9 mouse cellular contexts compared by ENCODE assay signal in the genomic region with DNA sequence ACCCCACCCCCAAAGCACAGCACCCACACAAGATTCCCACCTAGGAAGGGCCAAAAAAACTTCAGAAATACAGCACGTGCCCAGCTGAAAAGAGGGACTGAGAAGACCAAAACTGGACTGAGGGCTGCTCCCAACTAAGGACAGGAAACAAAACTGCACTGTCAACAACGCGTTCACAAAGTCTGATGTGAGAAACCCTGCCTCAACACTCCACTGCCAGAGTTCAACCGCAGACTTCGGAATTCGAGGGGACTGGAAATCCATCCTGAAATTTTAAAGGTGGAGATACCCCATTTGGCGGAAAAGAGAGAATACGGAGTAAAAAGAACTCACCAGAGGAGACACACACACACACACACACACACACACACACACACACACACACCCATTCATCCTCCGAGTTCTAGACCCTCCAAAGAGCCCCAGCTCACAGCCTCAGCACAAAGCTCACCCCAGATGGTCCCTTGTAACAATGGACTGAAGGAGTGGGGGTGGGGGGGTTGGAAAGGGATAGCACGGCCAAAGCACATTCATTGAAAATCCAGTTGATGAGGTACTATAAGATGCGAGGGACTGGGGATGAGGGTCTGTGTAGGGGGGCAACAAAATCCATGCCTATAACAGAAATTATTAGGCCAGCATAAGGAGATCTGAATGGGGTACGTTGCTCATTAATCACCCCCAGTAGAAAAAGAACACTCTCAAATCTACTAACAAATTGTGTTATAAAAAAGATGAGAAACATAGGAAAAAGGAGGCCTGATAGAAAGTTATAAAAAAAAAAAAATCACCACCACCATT. TPM values are rescaled to one million over a fixed set of nuclear protein-coding genes. Genes with fewer than 3 reads are reported as not detected.
DNase-seq lines count a peak whose midpoint lies in the region; ATAC-seq and TF ChIP-seq lines count a peak whose summit lies in the region.
"Had no signal": no experiment of that assay in that cellular context is flagged by ENCODE, and none has a peak within 500 bp of the region (broad histone marks: within the 10 kb centered on the region; RNA-seq: fewer than 3 reads in every experiment).

No protein-coding gene starts in this region.

- intact Hi-C loops in heart, postnatal 36 days (cut with DNase I) = no loop called here
- intact Hi-C loops in left cerebral cortex, postnatal 4 days (cut with DNase I) = no loop called here

- 0 out of 2 replicates have a peak overlapping the region, but pooled peaks have one; percentile 5 for H3K27ac ChIP-seq in heart, embryonic 15.5 days
- peak overlapping the region; percentile 95 for H3K27ac ChIP-seq in embryonic facial prominence, embryonic 14.5 days (replicated peaks; ENCODE audit: low read depth, low read length)
- H3K27ac ChIP-seq in intestine, postnatal 0 days (ENCODE audit: low read depth, low read length) = no peak overlapping the region
- H3K27ac ChIP-seq in neural tube, embryonic 12.5 days = no peak overlapping the region
- no peak overlapping the region for H3K27ac ChIP-seq in thymus, adult 2 months (ENCODE audit: control insufficient read depth, insufficient read depth, low read length)

- peaks cover 40% of the 10 kb centered on the region for H3K4me1 ChIP-seq in heart, embryonic 15.5 days (replicated peaks)
- H3K4me1 ChIP-seq in embryonic facial prominence, embryonic 14.5 days (ENCODE audit: control insufficient read depth, insufficient read depth, low read length) = peaks cover 32% of the 10 kb centered on the region
- peaks cover 8% of the 10 kb centered on the region; the same call in 1 of the 2 replicates for H3K4me1 ChIP-seq in intestine, postnatal 0 days (replicated peaks; ENCODE audit: control insufficient read depth, insufficient read depth, low read length)
- H3K4me1 ChIP-seq in neural tube, embryonic 12.5 days = peaks cover 25% of the 10 kb centered on the region
- H3K4me1 ChIP-seq in thymus, adult 2 months (replicated peaks; ENCODE audit: control insufficient read depth, insufficient read depth, low read length) = peaks cover 16% of the 10 kb centered on the region; the same call in 1 of the 2 replicates

- no peak for TF ChIP-seq POLR2A in thymus, adult 2 months (IDR thresholded peaks at IDR 0.05; ENCODE audit: control insufficient read depth, extremely low read depth, insufficient read depth, low read length, poor library complexity)

- peak overlapping the region; percentile 86 for H3K4me3 ChIP-seq in heart, embryonic 15.5 days
- peak overlapping the region; percentile 88 for H3K4me3 ChIP-seq in embryonic facial prominence, embryonic 14.5 days (ENCODE audit: low read depth, low read length)
- peak overlapping the region; percentile 7; the same call in 1 of the 2 replicates for H3K4me3 ChIP-seq in intestine, postnatal 0 days (ENCODE audit: low read depth, low read length)
- peak overlapping the region; percentile 96 for H3K4me3 ChIP-seq in neural tube, embryonic 12.5 days
- no peak overlapping the region for H3K4me3 ChIP-seq in thymus, adult 2 months (ENCODE audit: control insufficient read depth, insufficient read depth, low read length)

- no peaks in the 10 kb centered on the region for H3K9me3 ChIP-seq in heart, embryonic 15.5 days (replicated peaks)
- no peaks in the 10 kb centered on the region for H3K9me3 ChIP-seq in embryonic facial prominence, embryonic 14.5 days (ENCODE audit: control insufficient read depth, low read length)
- H3K9me3 ChIP-seq in intestine, postnatal 0 days (ENCODE audit: control insufficient read depth) = no peaks in the 10 kb centered on the region
- no peaks in the 10 kb centered on the region for H3K9me3 ChIP-seq in neural tube, embryonic 12.5 days

- peak overlapping the region; percentile 98 for H3K4me2 ChIP-seq in heart, embryonic 15.5 days
- H3K4me2 ChIP-seq in embryonic facial prominence, embryonic 14.5 days (ENCODE audit: low read depth, low read length) = peak overlapping the region; percentile 82
- H3K4me2 ChIP-seq in intestine, postnatal 0 days (replicated peaks; ENCODE audit: low read depth) = peak overlapping the region; percentile 98
- H3K4me2 ChIP-seq in neural tube, embryonic 12.5 days (replicated peaks) = peak overlapping the region; percentile 88

- ATAC-seq in heart, embryonic 15.5 days (replicated peaks; ENCODE audit: insufficient number of reproducible peaks, insufficient read depth, low FRiP score, low read depth) = no peak
- no peak for ATAC-seq in embryonic facial prominence, embryonic 14.5 days (ENCODE audit: low read depth)
- ATAC-seq in intestine, postnatal 0 days = no peak
- no peak; the same call in 1 of the 2 replicates for ATAC-seq in neural tube, embryonic 12.5 days (ENCODE audit: low FRiP score, low read depth)

- H3K27me3 ChIP-seq in heart, embryonic 15.5 days = no peaks in the 10 kb centered on the region
- H3K27me3 ChIP-seq in embryonic facial prominence, embryonic 14.5 days (replicated peaks; ENCODE audit: control insufficient read depth, insufficient read depth, low read length) = 0 out of 2 replicates have a peak, but pooled peaks cover 4% of the 10 kb centered on the region
- H3K27me3 ChIP-seq in intestine, postnatal 0 days (replicated peaks; ENCODE audit: control insufficient read depth, insufficient read depth, low read length) = peaks cover 20% of the 10 kb centered on the region
- no peaks in the 10 kb centered on the region for H3K27me3 ChIP-seq in neural tube, embryonic 12.5 days (replicated peaks)
- peaks cover 26% of the 10 kb centered on the region for H3K27me3 ChIP-seq in thymus, adult 2 months (ENCODE audit: control insufficient read depth, insufficient read depth, low read length)

- H3K36me3 ChIP-seq in heart, embryonic 15.5 days = no peaks in the 10 kb centered on the region
- no peaks in the 10 kb centered on the region for H3K36me3 ChIP-seq in embryonic facial prominence, embryonic 14.5 days (ENCODE audit: control insufficient read depth, insufficient read depth, low read length)
- H3K36me3 ChIP-seq in intestine, postnatal 0 days (ENCODE audit: control insufficient read depth, insufficient read depth) = no peaks in the 10 kb centered on the region
- H3K36me3 ChIP-seq in neural tube, embryonic 12.5 days = no peaks in the 10 kb centered on the region
- H3K36me3 ChIP-seq in thymus, adult 2 months (ENCODE audit: control insufficient read depth, insufficient read depth, low read length) = no peaks in the 10 kb centered on the region

- no peak for TF ChIP-seq CTCF in intestine, postnatal 0 days (IDR thresholded peaks at IDR 0.05; ENCODE audit: low read depth)
- no peak for TF ChIP-seq CTCF in thymus, adult 2 months (IDR thresholded peaks at IDR 0.05; ENCODE audit: borderline replicate concordance, control insufficient read depth, extremely low read depth, insufficient read depth, low read length, poor library complexity)

- DNase-seq in heart, postnatal 36 days = no peak
- peak; percentile 25 for DNase-seq in embryonic facial prominence, embryonic 14.5 days (ENCODE audit: low spot score)
- DNase-seq in left cerebral cortex, postnatal 4 days = no peak
- no peak for DNase-seq in thymus, adult 2 months
- DNase-seq in adrenal gland, postnatal 4 days (ENCODE audit: low spot score in 2 of 2) = no peak
- DNase-seq: kidney, adult 9 months had no signal

- WGBS in heart, embryonic 15.5 days = 5% methylated on average over 12 of the region's 12 CpGs
- WGBS in embryonic facial prominence, embryonic 14.5 days = under 1% methylated on average over 12 of the region's 12 CpGs
- WGBS in intestine, postnatal 0 days = 12% methylated on average over 12 of the region's 12 CpGs
- whole genome bisulfite sequencing in neural tube, embryonic 12.5 days = 3% methylated on average over 12 of the region's 12 CpGs
- WGBS in thymus, adult 2 months = 66% methylated on average over 12 of the region's 12 CpGs

- peak overlapping the region; percentile 44 for H3K9ac ChIP-seq in heart, embryonic 15.5 days
- peak overlapping the region; percentile 96 for H3K9ac ChIP-seq in embryonic facial prominence, embryonic 14.5 days (ENCODE audit: low read depth, low read length)
- H3K9ac ChIP-seq in intestine, postnatal 0 days (ENCODE audit: low read depth, low read length) = no peak overlapping the region
- peak overlapping the region; percentile 97 for H3K9ac ChIP-seq in neural tube, embryonic 12.5 days

RNA-seq across cellular contexts. Expression of a gene that starts 2.4 kb away (rescaled TPM):
- 20.6 and 25.7 TPM in 2 replicates for polyA plus RNA-seq in heart, embryonic 15.5 days (2015; fragmentation: Nextera tagmentation; extraction: Ambion mirVana)
- under 1 TPM; 0.08 to 0.17 TPM for total RNA-seq in heart, postnatal 36 days (2021)
- polyA plus RNA-seq in embryonic facial prominence, embryonic 14.5 days (2014; fragmentation: Nextera tagmentation; extraction: Ambion mirVana) = 19.9 and 31.4 TPM in 2 replicates
- polyA plus RNA-seq in intestine, postnatal 0 days (2015; fragmentation: Nextera tagmentation; extraction: Ambion mirVana) = 5.2 and 7.4 TPM in 2 replicates
- 57.1 and 73.7 TPM in 2 replicates for polyA plus RNA-seq in neural tube, embryonic 12.5 days (2016; fragmentation: Nextera tagmentation; extraction: Ambion mirVana)
- 1 to 10 TPM; 2.6 to 3.5 TPM for total RNA-seq in left cerebral cortex, postnatal 4 days (2021)
- 0.01 and 0.13 TPM in 2 replicates for polyA plus RNA-seq in thymus, adult 2 months (2012; rRNA removed)
- total RNA-seq in adrenal gland, postnatal 4 days (2021) = 10 to 100 TPM; 19.4 to 27.3 TPM

RNA-seq across cellular contexts. Expression of a gene that starts 21.0 kb away (rescaled TPM):
- polyA plus RNA-seq in heart, embryonic 15.5 days (2015; fragmentation: Nextera tagmentation; extraction: Ambion mirVana) = not detected in 2 replicates
- total RNA-seq in heart, postnatal 36 days (2021) = not detected
- polyA plus RNA-seq in embryonic facial prominence, embryonic 14.5 days (2014; fragmentation: Nextera tagmentation; extraction: Ambion mirVana) = not detected in 2 replicates
- 142 and 149 TPM in 2 replicates for polyA plus RNA-seq in intestine, postnatal 0 days (2015; fragmentation: Nextera tagmentation; extraction: Ambion mirVana)
- polyA plus RNA-seq in neural tube, embryonic 12.5 days (2016; fragmentation: Nextera tagmentation; extraction: Ambion mirVana) = not detected in 2 replicates
- total RNA-seq in left cerebral cortex, postnatal 4 days (2021) = not detected
- 0.26 and 0.86 TPM in 2 replicates for polyA plus RNA-seq in thymus, adult 2 months (2012; rRNA removed)
- total RNA-seq in adrenal gland, postnatal 4 days (2021) = not detected

RNA-seq across cellular contexts. Expression of a gene that starts 31.4 kb away (rescaled TPM):
- 65.5 and 74.2 TPM in 2 replicates for polyA plus RNA-seq in heart, embryonic 15.5 days (2015; fragmentation: Nextera tagmentation; extraction: Ambion mirVana)
- total RNA-seq in heart, postnatal 36 days (2021) = 10 to 100 TPM; 44.1 to 46.2 TPM
- polyA plus RNA-seq in embryonic facial prominence, embryonic 14.5 days (2014; fragmentation: Nextera tagmentation; extraction: Ambion mirVana) = 33.4 and 36.6 TPM in 2 replicates
- 91.8 and 99.2 TPM in 2 replicates for polyA plus RNA-seq in intestine, postnatal 0 days (2015; fragmentation: Nextera tagmentation; extraction: Ambion mirVana)
- 130 and 134 TPM in 2 replicates for polyA plus RNA-seq in neural tube, embryonic 12.5 days (2016; fragmentation: Nextera tagmentation; extraction: Ambion mirVana)
- 10 to 100 TPM; 88.0 to 94.0 TPM for total RNA-seq in left cerebral cortex, postnatal 4 days (2021)
- 28.7 and 30.3 TPM in 2 replicates for polyA plus RNA-seq in thymus, adult 2 months (2012; rRNA removed)
- 10 to 100 TPM; 74.3 to 78.8 TPM for total RNA-seq in adrenal gland, postnatal 4 days (2021)

Comparison
In these comparisons a context has a peak if more than half of its experiments do, and no peak if none do; other contexts are left out.
1. H3K27ac ChIP-seq: peak in heart, embryonic 15.5 days (single experiment) and embryonic facial prominence, embryonic 14.5 days (single experiment); none in intestine, postnatal 0 days (single experiment), neural tube, embryonic 12.5 days (single experiment) and thymus, adult 2 months (single experiment).
2. RNA of a gene that starts 21.0 kb away (polyA plus RNA-seq): 142 to 149 TPM in intestine, postnatal 0 days; 0.26 to 0.86 TPM in thymus, adult 2 months, not detected in heart, embryonic 15.5 days, not detected in embryonic facial prominence, embryonic 14.5 days and not detected in neural tube, embryonic 12.5 days; every median in the first group is over 10 times any median in the second.
3. Peak in every context shown above with its lines, with median percentiles within 50 percentile points of each other: H3K4me2 ChIP-seq.